Mouse (Mus musculus): ENCODE measurements around the gene Kcnn1.
"Not testable (repeated sequence)": the region's sequence is repeated elsewhere in the genome, so short reads cannot be mapped to it uniquely, and the experiment has no call there.

Gene Kcnn1

DNA sequence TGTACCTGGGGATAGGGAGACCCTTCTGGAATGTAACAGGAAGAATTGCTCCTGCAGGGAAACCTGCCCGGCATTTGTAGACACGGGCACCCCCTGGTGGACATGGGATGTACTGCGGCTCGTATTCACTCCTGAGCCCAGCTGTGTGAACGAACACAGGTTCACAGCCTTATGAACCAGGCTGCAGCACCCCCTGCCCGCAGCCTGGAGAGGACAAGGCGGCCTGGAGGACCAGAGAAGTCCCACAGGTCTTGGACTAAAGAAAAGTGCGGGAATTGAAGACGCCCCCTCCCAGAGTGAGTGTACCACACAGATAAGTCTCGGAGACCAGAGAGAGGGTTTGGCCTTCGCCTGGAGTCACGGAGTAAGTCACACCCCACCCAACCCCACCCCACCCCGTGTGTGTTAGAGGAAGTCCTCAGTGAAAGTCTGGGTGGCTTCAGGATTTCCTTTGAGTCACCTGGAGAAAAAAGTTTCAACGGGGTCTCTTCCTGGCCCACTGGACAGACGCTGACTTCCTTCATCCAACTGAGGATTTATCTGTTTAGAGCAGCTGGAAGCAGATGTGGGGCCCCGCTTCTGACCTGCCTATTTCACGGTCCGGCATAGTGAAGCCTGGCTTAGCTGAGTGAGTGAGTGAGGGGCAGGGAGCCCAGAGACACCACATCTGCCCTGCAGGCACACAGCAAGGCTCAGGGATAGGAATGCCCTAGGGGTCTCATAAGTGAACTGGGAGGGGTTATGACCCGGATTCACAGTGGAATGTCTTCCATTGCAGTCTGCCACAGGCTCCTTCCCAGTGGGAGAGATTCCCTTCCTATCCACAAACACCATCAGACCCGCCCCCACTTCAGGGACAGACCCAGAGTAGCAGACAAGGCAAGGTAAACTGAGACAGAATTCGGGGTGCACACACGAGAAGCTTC, 21.6 kb downstream of the Kcnn1 start:
- peak; percentile 50 for DNase-seq (ENCODE audit: low read depth)

DNA sequence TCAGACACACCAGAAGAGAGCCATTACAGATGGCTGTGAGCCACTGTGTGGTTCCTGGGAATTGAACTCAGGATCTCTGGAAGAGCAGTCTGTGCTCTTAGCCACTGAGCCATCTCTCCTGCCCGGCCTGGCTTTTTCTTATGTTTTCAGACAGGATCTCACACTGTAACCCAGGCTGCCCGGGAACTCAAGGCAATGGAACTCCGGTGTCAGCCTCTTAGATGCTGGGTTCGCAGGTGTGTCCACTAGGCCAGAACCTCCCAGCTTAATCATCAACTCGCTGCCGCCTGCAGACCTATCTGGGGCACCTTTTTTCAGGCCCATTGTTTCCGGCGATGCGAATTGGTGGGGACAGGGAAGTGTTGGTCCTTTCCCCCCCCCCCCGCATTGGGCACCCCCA, 22.5 kb downstream of the Kcnn1 start:
- no peak for DNase-seq (ENCODE audit: low read depth)

- DNase-seq (ENCODE audit: low read depth) = peak; percentile 100
Measured at GRCm38 (mm10) chr8:70839408-70840351, 23.4 kb downstream of the Kcnn1 start, which contains the start of gene Arrdc2. TSS of gene Arrdc2 (minus strand) at chr8:70839720.

DNA sequence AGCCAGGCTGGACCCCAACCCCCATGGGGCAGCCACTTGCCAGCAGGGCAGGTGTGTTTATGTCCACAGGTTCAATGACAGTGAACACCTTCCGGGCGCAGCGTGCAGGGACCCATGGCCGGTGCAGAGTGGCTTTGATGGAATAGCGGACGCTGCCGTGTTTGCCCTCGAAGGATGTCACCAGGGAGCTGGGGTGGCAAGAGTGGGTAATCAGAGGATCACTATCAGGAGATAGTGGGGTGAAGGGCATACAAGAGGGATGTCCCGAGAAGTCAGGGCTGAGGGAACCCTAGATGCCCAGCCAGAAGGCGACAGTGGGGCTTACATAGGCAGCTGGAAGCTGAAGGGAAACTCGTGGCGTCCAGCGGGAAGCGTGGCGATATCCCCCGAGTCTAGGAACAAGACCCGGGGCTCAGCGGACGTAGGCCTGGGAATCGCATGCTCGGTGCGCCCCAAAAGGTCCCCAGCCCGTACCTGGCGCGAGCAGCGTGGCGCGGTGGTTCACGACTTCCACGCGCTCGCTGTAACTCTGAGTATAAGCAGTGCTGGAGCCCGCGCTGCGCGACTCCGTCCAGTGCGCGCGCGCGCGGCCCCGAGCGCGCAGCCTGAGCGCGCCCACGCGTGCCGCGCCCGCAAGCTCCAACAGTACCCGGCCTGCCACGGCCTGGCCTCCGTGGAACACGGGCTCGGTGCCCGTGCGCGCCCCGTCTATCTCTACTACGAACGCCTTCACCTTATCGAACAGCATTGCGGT, 24.2 kb downstream of the Kcnn1 start:
- no peak for DNase-seq (ENCODE audit: low read depth)

DNA sequence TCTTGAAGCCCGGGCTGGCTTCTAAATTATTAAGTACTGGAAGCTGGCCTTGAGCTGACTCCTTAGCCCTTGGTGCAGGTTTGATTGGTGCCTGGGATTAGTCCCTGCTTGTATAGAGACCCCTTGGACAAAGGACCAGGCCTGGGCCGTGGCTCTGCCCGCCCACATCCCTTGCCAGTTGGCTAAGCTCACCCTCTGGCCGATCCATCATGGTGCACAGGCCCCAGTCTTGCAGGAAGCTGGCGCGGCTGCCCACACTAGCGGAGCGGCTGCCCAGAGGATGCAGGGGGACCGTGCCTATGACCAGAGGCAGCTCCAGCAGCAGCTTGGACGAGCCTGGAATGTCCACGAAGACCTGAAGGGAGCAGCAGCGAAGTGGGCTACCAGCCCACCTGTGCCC, 26.4 kb downstream of the Kcnn1 start:
- DNase-seq (ENCODE audit: low read depth) = no peak

DNA sequence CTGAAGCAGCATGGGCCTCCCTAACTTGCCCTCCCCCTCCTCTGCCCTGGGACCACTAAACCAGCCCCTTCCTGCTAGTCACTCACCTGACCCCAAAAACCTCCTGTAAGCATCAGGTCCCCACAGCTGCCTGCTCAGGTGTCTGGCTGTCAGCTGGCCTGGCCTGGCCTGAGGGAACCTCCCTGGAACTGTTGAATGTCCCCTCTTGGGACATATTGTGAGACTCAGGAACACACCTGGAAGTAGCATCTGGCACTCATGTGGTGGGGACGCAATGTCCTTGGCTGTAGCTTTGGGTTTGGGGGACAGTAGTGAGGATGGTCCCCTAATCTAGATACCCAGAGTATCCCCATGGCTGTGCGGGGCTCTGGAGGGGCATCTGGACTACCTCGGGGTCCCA, 29.0 kb downstream of the Kcnn1 start:
- DNase-seq (ENCODE audit: low read depth) = no peak

DNA sequence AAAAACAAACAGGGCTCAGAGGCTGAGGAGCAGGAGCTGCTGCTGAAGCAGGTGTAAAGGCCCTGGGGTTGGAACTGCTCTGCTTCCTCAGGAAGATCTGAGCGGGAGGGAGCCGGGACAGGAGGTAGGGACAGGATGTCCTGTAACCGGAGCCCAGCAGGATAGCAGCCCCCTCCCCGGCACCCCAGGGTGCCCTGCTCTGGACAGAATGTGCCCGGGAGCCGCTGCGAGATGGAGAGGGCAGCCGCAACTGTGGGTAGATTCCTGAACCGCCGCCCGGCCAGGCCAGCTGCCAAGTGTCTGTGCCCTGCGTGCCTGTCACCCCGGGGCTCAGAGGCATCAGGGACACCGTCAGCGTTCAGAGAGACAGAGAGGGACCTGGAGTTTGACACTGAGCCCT, 29.5 kb downstream of the Kcnn1 start:
- no peak for DNase-seq (ENCODE audit: low read depth)

DNA sequence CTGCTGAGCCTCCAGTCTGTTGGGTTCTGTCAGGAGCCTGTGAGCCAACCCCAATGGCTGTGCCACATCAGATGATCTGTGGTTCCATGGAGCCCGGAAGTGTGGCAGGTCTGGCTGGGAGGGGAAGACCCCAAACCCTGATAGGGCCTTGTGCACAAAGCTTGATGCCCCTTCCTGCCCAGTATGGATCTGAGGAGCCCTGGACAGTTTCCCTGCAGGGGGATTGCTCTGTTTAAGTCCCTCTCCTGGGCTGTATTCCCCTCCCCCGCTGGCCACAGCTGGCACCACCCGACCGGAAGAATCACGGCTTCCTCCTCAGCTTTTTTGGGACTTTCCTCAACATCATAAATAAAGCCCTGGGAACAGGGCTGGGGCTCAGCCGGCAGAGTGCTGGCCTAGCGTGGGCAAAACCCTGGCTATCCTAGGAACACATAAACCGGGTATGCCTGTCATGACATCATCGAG, 30.0 kb downstream of the Kcnn1 start:
- DNase-seq (ENCODE audit: low read depth) = no peak

DNA sequence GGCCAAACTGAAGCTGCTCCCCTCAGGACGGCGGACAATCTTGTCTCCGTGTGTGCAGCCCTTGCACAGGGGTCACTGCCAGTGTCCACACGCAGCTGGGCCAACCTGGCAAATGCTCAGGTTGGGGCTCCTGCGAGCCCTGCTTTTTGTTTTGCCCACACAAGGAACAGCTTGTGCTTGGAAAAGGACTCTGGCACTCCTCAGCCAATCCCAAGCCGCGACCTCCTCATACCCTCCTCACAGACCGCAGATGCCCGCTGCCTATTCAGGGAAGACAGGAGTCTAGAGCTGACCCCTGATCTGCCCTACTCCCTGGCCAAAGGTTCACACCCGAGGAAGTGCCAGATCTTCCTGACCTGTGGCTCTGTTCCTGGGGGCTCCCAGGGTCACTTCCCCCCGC, 30.7 kb downstream of the Kcnn1 start:
- DNase-seq (ENCODE audit: low read depth) = no peak

GRCm38 (mm10) chr8:70831517-70831916, 31.5 kb downstream of the Kcnn1 start:
- DNase-seq (ENCODE audit: low read depth) = no peak

DNA sequence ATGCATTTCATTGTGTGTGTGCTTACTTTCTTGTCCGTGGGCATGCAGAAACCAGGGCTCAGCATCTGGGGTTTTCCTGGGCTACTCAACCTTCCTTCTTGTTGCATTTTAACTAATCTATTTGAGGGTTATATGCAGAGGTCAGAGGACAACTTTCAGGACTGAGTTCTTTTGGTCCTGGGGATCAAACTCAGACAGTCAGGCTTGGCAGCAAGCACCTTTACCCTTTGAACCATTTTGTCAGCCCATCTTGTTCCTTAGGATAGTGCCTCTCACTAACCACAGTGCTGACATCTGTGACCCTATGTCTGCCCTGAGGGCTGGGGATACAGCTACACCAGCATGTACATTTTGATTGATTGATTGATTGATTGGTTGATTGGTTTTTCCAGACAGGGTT, 35.3 kb downstream of the Kcnn1 start:
- no peak for DNase-seq (ENCODE audit: low read depth)

DNA sequence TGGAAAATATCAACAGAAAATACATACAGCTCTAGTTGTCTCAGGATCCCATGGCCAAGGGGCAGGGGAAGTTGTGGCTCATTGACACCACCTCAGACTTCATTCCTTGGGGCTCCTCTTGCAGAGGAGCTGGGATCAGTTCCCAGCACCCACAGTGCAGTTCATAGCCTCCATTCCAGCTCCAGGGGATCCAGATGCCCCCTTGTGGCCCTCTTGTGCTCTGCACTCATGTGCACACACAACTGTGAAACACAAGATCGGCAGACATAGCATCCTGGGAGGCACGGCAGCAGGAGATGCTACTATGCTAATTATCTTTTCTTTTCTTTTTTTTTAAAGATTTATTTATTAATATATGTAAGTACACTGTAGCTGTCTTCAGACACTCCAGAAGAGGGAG, 36.0 kb downstream of the Kcnn1 start:
- DNase-seq (ENCODE audit: low read depth) = no peak

DNA sequence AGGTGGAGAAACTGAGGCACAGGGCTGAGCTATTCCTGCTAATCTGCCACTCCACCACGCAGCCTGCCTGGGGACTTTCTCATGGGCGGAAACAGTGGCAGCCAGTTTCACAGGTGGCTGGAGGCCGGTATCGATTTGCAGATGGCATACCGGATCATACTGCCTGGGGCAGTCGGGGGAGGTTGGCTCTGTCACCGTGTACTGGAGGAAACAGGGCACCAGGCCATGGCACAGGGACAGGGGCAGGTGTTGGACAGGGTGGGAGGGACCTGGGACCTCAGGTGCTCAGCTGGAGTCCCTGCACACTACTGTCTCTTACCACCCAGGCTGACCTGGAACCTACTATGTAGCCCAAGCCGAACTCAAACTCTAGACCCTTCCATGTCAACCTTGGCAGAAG, 37.2 kb downstream of the Kcnn1 start:
- no peak for DNase-seq (ENCODE audit: low read depth)

GRCm38 (mm10) chr8:70823802-70824201, 39.3 kb downstream of the Kcnn1 start:
- DNase-seq (ENCODE audit: low read depth) = no peak

DNA sequence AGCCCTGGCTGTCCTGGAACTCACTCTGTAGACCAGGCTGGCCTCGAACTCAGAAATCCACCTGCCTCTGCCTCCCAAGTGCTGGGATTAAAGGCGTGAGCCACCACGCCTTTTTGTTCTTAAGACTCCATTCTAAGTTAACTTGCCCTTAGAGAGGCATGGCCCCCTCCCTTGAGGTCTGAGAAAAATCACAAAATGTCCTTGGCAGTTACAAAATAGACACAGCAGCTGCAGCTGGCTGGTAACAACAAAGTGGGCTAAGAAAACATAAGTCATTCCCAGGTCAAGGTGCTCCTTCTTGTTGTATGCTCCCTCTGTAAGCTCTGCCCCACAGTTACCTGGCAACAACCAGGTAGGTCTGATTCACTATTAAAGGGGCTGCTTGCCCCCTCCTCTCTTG, 40.5 kb downstream of the Kcnn1 start:
- not testable (repeated sequence) for DNase-seq (ENCODE audit: low read depth)

DNA sequence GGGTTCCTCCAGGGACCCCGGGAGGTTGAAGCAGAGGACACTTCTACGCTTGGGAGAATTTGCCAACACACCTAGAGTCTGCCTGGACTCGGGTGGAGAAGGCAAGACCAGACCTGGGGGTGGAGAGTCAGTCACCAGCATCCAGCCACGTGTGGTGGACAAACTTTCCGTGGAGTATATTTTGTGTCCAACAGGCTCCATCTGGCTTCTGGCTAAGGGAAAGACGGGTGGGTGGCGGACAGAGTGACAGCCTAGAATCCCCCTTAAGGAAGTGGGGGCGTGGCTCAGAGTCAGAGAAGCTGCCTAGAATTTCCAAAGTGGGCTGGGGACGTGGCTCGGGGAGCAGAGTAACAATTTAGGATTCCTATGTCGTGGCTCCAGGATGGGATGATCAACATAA, 41.1 kb downstream of the Kcnn1 start:
- no peak for DNase-seq (ENCODE audit: low read depth)

DNA sequence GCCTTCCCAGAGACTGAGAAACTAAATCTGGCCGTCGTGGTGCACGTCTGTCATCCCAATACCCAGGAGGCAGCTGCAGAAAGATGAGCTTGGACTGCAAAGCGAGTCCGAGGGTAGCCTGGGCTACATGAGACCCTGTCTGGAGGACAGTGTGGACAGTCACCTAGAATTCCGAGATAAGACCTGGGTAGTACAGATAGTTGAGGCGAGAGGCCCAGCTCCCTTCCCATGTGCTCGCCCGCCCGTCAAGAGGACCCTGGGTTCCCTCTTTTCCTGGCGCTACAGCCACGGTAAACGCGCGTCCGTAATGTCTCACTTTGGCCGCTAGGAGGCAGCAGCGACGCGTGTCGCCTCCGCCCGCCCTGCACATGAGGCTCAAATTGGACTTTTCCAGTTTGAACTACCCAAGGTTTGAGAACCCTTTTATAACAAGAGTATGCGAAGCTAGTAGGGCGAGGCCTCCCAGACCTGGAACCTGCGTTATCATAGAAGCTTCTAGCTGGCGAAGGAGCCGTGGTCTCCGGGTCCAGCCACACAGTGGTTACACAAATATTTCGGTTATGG, 41.6 kb downstream of the Kcnn1 start:
- DNase-seq (ENCODE audit: low read depth) = no peak

DNA sequence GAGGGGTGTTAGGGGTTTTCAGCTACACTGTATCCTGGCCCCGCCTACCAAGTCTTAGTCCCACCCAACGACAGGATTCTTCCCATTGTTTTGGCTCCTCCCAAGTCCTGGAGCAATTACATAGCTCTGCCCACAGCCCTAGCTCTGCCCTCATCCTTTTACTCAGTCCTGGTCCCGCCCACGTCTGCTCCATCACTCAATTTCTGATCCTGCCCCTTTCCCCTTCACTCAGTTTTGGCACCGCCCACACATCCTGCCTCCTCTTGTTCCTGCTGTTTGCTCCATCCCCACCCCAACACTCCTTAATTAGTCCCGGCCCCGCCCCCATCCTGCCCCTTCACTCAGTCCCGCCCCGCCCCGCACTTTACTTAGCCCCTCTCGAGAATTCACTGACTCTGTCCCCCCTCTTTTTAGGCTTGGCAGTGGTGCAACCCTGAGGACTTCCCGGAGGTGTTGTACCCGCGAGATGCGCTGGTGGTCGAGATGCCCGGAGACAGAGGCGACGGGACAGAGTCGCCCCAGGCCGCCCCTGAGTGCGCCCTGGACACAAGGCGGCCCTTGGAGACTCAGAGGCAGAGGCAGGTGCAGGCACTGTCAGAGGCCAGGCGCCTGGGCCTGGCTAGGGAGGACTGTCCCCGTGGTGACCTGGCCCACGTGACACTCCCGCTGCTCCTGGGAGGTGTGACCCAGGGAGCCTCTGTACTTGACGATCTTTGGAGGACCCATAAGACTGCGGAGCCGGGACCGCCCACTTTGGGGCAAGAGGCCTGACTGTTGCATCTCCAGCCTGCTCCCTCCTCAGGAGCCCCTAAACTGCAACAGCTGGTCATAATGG, 42.7 kb downstream of the Kcnn1 start:
- no peak for DNase-seq (ENCODE audit: low read depth)

GRCm38 (mm10) chr8:70816679-70817078, 46.4 kb downstream of the Kcnn1 start:
- no peak for DNase-seq (ENCODE audit: low read depth)

DNA sequence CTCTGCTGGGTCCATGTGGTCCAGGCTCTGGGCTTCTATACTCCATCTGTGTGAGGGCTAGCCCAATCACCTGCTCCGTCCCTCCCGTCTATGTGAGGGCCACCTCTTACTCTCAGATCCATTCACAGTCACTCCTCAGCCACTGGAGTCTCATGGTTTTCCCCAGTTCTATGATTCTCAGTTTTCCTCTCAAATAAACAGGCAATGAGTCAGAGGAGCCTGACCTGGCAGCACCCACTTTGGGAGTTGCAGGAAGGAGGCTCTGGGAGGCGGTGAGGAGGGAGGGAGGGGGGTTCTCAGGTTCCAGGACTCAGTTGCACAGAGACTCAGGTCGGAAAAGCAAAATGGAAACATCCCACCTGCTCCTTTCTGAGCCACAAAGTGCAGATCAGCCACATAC, 50.2 kb downstream of the Kcnn1 start:
- DNase-seq (ENCODE audit: low read depth) = peak; percentile 76

DNA sequence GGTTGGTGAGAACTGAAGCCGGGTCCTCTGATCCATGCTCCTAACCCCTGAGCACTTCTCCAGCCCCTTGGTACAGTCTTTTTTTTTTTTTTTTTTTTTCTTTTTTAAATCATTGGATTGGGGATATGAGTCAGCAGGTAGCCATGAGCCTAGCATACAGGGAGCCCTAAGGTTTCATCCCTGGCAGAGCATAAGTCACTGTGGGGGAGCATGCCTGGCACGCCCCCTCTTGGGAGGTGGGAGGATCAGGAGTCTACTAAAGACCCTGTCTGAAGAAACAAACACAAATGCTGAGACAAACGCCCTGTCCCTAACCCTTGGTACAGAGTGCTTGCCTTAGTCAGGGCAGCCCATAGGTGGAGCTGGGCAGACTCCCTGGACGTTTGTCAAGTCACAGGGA, 51.0 kb downstream of the Kcnn1 start:
- no peak for DNase-seq (ENCODE audit: low read depth)

Measured in fibroblast of lung, adult 2 months (primary cell).